Mouse (Mus musculus) layer of hippocampus, adult 9-10 months (tissue): ENCODE data around the gene Cgn.

ENCODE experiments used
- DNase-seq: peaks from one replicate; pipeline ENCODE4 v3.0.0; 2022; ENCODE audit warnings: low spot score

Cgn gene

GRCm38 (mm10) chr3:94786367-94786835 lies at the start of gene Cgn:
TSS of gene Cgn (minus strand) at chr3:94786492.
- peak; percentile 75 for DNase-seq

GRCm38 (mm10) chr3:94835396-94835795 lies 49.1 kb upstream of the Cgn start:
- DNase-seq, result no peak

GRCm38 (mm10) chr3:94833358-94833757 lies 47.1 kb upstream of the Cgn start:
- no peak for DNase-seq

DNA sequence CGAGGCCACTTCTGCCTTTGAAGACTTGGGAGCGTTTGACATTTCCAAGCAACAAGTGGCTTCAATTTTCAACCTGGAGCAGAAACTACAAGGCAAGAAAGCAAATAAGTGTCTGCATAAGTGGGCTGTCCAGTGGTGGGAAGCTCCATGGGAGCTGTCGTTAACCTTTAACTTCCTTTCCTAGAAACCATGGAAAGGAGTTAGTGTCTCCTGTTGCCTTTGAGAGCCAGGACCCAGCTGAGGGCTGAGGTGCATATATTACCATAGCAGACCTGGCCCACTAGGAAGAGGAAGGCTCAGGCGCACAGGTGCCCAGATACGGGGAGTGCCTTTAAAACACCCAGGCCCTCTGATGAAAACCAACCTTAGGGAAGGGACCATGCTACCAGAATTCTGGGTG lies 46.4 kb upstream of the Cgn start:
- DNase-seq, result no peak

- no peak for DNase-seq
These were observed 45.8 kb upstream of the Cgn start for GRCm38 (mm10) chr3:94832100-94832499.

GRCm38 (mm10) chr3:94824110-94824509 lies 37.8 kb upstream of the Cgn start:
- DNase-seq, result no peak

DNA sequence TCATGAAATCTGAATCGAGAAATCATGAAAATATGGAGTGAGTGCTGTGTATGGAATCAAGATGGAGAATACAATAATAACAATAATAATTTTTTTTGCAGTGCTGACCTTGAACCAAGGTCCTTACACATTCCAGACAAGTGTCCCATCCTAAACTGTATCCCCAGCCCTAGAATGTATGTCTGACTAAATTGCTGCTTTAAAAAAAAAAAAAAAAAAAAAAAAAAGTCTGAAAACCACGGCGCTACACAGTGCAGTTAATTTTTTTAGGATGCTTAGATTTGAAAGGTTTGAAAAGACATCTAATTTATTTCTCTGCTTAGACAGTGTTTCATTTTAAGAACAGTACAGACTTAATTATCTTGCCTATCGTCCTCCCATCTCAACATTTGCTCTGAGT lies 35.8 kb upstream of the Cgn start:
- no peak for DNase-seq

DNA sequence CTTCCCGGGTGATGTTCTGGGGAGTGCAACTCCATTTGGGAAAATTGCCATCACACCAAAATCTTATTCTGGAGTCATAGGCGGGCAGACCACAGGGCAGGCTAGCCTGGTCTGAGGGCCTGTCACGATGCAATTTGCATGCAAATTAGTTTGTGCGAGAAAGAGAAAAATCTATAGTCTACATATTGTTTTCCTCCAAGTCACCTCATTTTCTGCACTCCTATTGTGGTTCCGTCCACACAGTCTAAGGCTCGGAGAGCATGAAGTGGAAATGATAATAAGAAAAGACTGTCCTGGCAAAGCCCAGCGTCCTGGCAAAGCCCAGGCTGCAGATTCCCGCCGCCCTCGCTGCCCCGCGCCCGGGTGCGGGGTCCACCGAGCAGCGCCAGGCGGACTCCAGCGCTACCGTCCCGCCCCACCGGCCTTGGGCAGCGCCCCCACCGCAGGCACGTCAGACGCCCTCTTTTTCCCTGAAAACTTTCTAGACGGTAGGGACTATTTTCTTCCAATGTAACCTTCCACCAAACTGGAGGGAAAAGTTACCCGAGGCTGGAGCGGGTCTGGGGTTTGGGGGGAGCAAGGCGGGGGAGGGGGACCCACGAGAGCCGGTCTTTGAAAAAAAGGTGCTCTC lies 34.8 kb upstream of the Cgn start:
- DNase-seq, result no peak

- DNase-seq, result no peak
These were observed 33.4 kb upstream of the Cgn start for GRCm38 (mm10) chr3:94819452-94820425.

- DNase-seq, result no peak
These were observed 31.4 kb upstream of the Cgn start for GRCm38 (mm10) chr3:94817731-94818130.

DNA sequence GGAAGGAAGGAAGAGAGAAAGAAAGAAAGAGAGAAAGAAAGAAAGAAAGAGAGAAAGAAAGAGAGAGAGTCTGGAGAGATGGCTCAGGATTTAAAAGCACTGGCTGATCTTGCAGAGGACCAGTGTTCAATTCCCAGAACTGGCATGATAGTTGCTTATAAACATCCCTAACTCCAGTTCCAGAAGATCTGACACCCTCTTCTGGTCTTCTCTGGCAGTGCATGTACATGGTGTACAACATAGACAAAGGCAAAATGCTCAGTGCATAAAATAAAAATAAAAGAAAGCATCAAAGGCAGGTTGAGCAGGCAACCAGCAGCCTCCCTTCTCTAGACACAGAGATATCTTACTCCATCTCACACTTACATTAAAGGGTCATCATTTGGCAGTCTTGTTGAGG lies 29.3 kb upstream of the Cgn start:
- DNase-seq, result no peak

DNA sequence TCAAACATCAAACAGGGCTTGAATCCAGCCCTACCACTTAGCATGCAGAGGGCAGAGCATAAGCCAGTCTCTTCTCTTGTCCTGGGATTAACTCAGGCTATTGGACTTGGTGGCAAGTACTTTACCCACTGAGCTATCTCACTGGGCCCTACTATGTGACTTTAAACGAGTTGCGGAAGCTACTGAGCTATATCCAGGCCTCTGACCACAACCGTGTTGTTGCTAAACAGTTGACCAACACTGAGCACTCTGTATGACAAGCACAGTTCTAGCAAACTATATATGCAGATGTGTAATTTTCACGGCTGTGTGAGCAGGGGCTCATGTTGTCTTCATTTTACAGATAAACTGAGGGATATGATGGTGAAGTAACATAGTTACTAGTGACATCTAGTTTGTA lies 28.4 kb upstream of the Cgn start:
- no peak for DNase-seq

GRCm38 (mm10) chr3:94814063-94814462 lies 27.8 kb upstream of the Cgn start:
- no peak for DNase-seq

DNA sequence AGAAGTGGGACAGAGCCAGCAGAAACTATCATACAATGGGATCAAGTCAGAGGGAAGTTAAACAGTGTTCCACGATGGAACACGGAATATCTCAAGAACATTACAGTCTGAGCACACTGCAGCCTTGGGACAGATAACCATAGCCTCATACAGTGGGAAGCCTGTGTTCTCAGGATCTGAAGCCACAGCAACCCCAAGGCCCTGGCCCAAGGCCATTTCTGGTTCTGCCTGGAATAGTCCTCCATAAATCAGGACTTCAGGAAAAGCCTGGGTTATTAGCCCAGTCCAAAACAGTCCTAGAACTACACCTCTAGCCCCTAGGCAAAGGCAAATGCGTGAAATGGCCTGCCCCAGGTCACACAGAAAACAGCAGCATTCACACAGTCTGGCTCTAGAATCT lies 27.4 kb upstream of the Cgn start:
- DNase-seq, result no peak

DNA sequence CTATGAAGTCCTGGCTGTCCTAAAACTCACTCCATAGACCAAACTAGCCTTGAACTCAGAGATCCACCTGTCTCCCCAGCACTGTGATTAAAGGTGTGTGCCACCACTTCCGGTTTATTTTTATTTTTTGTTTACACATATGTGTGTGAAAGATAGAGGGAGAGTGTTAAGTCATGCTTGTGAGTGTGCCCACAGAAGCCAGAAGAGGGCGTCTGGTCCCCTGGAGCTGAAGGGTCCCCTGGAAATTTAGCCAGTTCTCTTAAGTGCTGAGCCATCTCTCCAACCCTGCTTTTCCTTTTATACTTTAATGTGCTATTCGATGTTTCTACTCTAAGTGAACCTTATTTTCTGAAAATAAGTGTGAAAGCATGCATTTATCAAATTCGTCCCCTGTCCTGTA lies 25.3 kb upstream of the Cgn start:
- no peak for DNase-seq

DNA sequence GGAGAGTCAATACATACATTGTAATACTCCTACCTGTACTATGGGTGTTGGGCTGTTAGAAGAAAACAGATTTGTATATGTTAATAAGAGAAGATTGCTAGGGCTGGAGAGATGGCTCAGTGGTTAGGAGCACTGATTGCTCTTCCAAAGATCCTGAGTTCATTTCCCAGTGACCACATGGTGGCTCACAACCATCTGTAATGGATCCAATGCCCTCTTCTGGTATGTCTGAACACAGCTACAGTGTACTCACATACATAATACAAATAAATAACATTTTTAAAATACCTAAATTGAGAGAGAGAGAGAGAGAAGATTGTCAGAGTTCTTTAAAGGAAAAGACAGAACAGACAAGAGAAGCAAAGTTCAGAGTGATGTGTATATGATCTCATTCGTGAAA lies 22.0 kb upstream of the Cgn start:
- DNase-seq, result no peak

DNA sequence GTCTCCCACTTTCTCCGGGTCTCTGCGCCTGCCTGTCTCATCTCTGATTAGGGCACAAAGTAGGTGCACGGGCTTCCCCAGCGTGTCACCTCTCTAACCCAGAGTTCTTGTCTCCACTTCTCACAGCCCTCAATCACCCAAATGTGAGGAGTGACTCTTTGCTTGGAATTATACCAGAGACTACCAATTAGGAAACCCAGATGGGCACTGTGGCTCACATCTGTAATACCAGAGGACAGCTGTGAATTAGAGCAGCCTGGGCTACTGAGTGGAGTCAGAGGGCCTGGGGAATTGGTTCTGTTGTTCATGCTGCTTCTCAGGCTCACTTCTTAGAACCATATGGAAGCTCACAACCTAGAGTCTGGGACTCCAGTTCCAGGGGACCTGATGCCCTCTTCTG lies 18.7 kb upstream of the Cgn start:
- DNase-seq, result no peak

GRCm38 (mm10) chr3:94804146-94804545 lies 17.9 kb upstream of the Cgn start:
- no peak for DNase-seq

DNA sequence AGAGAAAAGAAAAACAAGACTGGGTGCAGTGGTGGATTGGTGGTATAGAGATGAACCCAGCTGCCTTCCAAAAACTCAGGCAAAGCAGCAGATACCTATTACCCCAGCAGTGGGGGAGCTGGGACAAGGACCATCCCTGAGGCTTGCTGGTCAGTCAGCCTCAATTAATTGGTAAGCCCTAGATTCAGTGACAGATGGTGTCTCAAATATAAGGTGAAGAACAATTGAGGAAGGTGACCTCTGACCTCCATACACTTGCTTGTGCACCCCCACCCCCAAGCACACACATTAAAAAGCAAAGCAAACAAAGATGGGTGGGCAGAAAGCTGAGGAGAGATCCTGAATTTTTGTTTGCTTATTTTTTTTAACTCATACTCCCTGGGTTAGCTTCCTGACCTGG lies 9.9 kb upstream of the Cgn start:
- DNase-seq, result no peak

DNA sequence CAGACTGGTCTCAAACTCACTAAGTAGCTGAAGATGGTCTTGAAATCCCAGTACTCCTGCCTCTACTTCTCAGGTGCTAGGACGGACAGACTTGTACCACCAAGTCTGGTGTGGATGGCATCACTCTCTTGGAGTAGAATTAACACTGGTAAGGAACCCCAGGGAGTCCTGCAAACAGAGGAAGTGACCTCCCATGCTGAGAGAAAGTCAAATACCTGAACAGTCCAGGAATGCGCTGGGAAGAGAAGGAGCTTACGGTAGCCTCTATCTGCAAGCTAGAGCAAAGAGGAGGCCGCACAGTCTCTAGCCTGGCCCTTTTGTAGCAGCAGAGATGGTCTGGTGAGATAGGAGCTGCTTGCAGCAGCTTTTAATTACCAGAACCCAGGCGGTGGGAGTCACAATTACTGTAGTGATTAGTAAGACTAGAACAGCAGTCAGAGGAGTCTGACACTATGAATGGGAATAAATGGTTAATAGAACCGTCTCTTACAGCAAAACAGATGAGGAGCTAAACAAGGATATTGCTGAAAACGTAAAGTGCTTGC lies 9.4 kb upstream of the Cgn start:
- no peak for DNase-seq

- no peak for DNase-seq
These were observed 8.1 kb upstream of the Cgn start for GRCm38 (mm10) chr3:94794359-94794758.

GRCm38 (mm10) chr3:94793672-94794071 lies 7.4 kb upstream of the Cgn start:
- DNase-seq, result no peak

DNA sequence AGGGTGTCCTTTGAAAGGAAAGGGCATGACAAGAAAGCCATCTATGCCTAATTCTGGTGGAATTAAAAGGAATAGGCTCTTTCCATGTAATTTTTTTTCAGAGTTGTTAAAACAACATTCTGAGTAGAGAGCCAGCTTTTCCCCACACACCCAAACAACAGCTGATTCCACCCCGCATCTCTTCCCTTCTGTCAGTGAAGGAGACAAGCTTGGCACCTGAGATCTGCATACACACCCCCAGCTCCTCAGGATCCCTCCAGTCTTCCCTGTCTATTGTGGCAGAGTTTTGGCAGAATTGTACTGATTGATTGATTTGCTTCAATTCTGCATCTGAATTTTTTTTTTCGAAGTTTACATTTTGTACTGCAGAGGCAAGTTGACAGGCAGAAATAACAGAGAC lies 6.0 kb upstream of the Cgn start:
- no peak for DNase-seq
